13 mouse cellular contexts compared by ENCODE assay signal in genomic region chr19:47532449-47532848, GRCm38 (mm10). TPM values are rescaled to one million over a fixed set of nuclear protein-coding genes. Genes with fewer than 3 reads are reported as not detected.
DNase-seq lines count a peak whose midpoint lies in the region; TF ChIP-seq lines count a peak whose summit lies in the region.
"Had no signal": no experiment of that assay in that cellular context is flagged by ENCODE, and none has a peak within 500 bp of the region (broad histone marks: within the 10 kb centered on the region; RNA-seq: fewer than 3 reads in every experiment).

No protein-coding gene starts in this region.

- no peaks in the 10 kb centered on the region for H3K36me3 ChIP-seq in kidney, adult 2 months (ENCODE audit: control insufficient read depth, insufficient read depth, low read length)

- no peak overlapping the region for H3K27ac ChIP-seq in kidney, adult 2 months (ENCODE audit: insufficient read depth, low read depth, low read length)
- H3K27ac ChIP-seq: embryonic facial prominence, embryonic 13.5 days; forebrain, embryonic 13.5 days; lung, embryonic 15.5 days had no signal

- TF ChIP-seq CTCF in kidney, adult 2 months (conservative IDR thresholded peaks at IDR 0.05; ENCODE audit: insufficient read depth, insufficient read length, low read depth, low read length): peak; percentile 25; the same call in 1 of the 2 replicates

- no peak overlapping the region for H3K4me3 ChIP-seq in kidney, adult 2 months (ENCODE audit: insufficient read depth, low read depth, low read length)
- H3K4me3 ChIP-seq: embryonic facial prominence, embryonic 13.5 days; forebrain, embryonic 13.5 days; lung, embryonic 15.5 days had no signal

- 93% methylated on average over 3 of the region's 3 CpGs for whole genome bisulfite sequencing in kidney, adult 2 months

- TF ChIP-seq POLR2A in kidney, adult 2 months (IDR thresholded peaks at IDR 0.05; ENCODE audit: low read depth, low read length): no peak

- H3K27me3 ChIP-seq in kidney, adult 2 months (replicated peaks; ENCODE audit: control insufficient read depth, insufficient read depth, low read length): no peaks in the 10 kb centered on the region
- H3K27me3 ChIP-seq: embryonic facial prominence, embryonic 13.5 days; forebrain, embryonic 13.5 days; lung, embryonic 15.5 days; Patski had no signal

- H3K4me1 ChIP-seq in kidney, adult 2 months (ENCODE audit: control insufficient read depth, insufficient read depth, low read length): no peaks in the 10 kb centered on the region

- DNase-seq in kidney, adult 2 months: no peak
- DNase-seq in kidney, postnatal 25 days: no peak
- DNase-seq in thymus, postnatal 0 days (ENCODE audit: low spot score): peak; percentile 20
- DNase-seq in thymus, postnatal 36 days: no peak
- peak; percentile 70 for DNase-seq in R1 (ENCODE audit: low read depth, low spot score)
- DNase-seq in testis, postnatal 14 days (ENCODE audit: low spot score): peak; percentile 41
- DNase-seq in left cerebral cortex, adult 9 months (ENCODE audit: low spot score in 2 of 2): no peak
- DNase-seq: kidney, adult 18-20 months; midbrain, embryonic 14.5 days had no signal

RNA-seq across cellular contexts. Expression of gene Stn1, which starts 4.9 kb away (rescaled TPM):
- 12.3 and 14.2 TPM in 2 replicates for polyA plus RNA-seq in kidney, adult 2 months (2012; rRNA removed)
- polyA plus RNA-seq in thymus, postnatal 0 days (2015; fragmentation: Nextera tagmentation; extraction: Ambion mirVana): 36.0 and 36.9 TPM in 2 replicates

RNA-seq across cellular contexts. Expression of gene Slk, which starts 47.0 kb away (rescaled TPM):
- 10.4 and 12.2 TPM in 2 replicates for polyA plus RNA-seq in kidney, adult 2 months (2012; rRNA removed)
- 11.9 and 14.2 TPM in 2 replicates for polyA plus RNA-seq in thymus, postnatal 0 days (2015; fragmentation: Nextera tagmentation; extraction: Ambion mirVana)

Comparison
In these comparisons a context has a peak if more than half of its experiments do, and no peak if none do; other contexts are left out.
1. DNase-seq: peak in thymus, postnatal 0 days (single experiment), R1 (single experiment) and testis, postnatal 14 days (single experiment); none in kidney, adult 2 months (single experiment), kidney, postnatal 25 days (0 of 2), thymus, postnatal 36 days (0 of 2) and left cerebral cortex, adult 9 months (0 of 2).